Mouse (Mus musculus): Measurements from ENCODE around the gene Igsf11. TPM values are rescaled to one million over a fixed set of nuclear protein-coding genes. Genes with fewer than 3 reads are reported as not detected.
"Not testable (repeated sequence)": the region's sequence is repeated elsewhere in the genome, so short reads cannot be mapped to it uniquely, and the experiment has no call there.

The Igsf11 gene
- total RNA-seq, 2 experiments from 2014 or later: not detected

DNA sequence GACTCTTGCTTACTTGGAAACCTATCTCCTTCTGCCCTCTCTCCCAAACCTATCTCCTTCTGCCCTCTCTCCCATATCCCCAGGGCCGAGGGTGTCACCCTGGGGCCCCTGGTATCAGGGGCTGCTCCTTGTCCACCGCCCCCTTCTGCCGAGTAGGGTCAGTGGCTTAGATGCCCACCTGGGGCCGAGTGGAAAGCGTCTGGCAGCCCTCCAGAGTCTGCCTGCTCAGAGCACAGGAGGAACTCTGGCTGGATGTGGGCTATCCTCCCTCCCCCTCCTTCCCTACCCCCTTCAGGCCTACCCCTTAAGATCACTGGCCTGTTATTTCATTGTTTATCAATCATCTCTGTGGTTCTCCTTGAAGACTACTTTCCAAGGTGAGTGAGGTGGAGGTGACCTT is 88.1 kb downstream of the Igsf11 start:
- ATAC-seq (replicated peaks; ENCODE audit: low FRiP score, poor library complexity, severe bottlenecking): no peak

DNA sequence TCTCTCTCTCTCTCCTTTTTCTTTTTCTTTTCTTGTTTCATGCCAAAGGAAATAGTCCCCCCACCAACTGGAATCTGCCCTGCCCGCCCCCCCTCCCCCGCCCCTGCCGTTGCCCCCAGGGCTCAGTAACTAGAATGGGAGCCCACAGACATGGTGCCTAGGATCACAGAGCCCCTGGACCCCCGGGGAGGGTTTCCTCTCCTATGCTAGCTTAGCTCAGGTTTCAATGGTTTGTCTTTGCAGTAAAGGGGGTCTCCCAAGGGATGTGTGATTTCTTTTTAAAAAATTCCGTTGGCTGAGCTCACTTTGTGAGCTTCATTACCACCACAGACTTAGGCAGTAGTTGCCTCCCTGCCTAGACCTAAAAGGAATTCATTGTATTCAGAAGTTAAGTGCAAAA is 89.6 kb downstream of the Igsf11 start:
- ATAC-seq (replicated peaks; ENCODE audit: low FRiP score, poor library complexity, severe bottlenecking): no peak

DNA sequence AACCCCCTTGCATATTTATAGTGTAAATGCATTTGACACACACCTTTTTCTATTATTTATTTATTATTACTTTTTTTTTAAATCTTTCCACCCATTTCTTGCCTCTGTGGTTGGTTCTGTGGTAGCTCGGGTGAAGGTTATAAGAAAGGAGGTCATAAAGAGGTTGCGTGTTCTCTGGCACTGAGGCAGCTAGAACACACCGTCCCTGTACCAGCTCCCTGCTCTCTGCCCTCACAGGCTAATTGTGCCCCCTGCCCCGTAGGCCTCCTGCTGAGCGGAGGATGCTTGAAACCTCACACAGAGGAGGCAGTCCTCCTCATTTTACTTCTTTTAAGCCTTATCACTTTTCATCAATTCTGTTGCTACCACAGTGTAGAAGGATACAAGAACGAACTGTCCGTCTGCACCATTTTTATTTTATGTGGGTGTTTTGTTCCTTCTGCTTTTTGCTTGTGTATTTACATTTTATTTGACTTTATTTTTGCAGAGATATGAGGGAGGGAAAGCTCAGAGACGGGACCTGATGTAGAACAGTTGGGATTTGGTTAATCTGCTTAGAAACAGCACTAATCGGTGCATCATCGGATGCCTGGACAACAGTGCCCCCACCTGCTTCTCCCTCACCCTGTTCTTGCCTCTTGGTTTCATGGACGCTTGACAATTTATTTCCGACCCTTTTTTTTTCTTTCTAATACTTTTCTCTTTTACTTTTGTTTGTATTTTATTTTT is 90.2 kb downstream of the Igsf11 start:
- no peak for ATAC-seq (replicated peaks; ENCODE audit: low FRiP score, poor library complexity, severe bottlenecking)

DNA sequence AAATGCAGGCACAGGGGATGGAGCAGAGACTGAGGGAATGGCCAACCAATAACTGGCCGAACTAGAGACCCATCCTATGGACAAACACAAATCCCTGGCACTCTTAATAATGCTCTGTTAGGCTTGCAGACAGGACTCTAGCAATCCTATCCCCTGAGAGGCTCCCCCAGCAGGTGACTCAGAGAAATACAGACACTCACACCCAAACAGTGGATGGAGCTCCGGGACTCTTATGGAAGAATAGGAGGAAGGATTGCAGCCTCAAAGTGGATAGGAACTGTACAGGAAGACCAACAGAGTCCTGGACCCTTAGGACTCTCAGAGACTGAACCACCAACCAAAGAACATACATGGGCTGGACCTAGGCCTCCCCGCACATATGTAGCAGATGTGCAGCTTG is 91.4 kb downstream of the Igsf11 start:
- ATAC-seq (replicated peaks; ENCODE audit: low FRiP score, poor library complexity, severe bottlenecking): not testable (repeated sequence)

DNA sequence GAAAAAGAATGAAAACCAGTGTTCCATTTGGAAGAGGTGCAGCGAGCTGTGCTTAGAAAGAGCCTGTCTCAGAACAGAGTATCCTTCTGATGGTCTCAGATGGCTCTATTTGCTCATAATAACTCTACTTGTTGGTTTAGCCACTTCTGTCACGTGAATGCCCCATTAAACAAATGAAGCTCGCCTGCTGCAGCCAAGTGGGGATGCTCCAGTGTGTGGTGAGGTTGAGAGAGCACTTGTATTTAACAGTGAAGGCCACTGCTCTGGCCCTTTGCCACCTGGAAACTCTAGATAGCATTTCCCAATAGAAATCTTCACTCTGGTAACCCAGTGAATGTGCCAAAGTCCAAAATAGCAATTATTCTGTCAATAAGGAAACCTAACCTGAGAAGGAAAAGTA is 92.9 kb downstream of the Igsf11 start:
- no peak for ATAC-seq (replicated peaks; ENCODE audit: low FRiP score, poor library complexity, severe bottlenecking)

DNA sequence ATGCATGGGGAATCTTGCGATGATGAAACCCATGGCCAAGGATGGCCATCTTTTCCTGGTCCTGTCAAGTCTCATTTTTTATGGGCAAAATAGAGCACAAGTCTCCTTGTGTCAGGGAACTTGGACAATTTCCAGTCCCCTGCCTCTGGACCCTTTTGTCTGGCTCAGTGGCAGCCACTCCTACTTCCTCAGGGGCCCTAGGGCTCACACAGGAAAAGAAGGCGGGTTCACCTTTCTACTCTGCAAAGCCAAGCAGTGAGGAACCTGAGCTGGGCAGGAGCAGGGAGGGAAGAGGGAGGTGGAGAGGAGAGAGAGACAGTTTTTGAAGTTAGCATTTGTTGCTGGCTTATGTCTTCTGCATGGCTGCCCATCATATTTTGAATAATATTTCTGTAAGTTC is 93.9 kb downstream of the Igsf11 start:
- ATAC-seq (replicated peaks; ENCODE audit: low FRiP score, poor library complexity, severe bottlenecking): no peak

DNA sequence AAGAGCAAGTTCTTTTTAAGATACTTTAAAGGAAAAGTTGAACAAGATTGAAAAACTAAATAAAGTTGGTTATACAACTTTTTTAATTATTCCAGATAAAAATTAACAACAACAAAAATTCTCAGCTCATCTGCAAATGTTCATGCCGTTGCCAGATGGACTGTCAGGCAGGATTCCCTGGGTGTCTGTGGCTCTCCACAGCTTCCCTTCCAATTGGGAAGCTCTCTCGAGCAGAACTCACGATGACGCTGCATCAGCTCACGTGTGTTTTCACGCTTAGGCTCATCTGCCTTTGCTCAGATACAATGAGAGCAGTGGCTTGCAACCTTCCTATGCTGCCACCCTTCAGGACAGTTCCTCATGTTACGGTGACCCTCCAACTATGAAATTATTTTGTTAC is 101.2 kb downstream of the Igsf11 start:
- ATAC-seq (replicated peaks; ENCODE audit: low FRiP score, poor library complexity, severe bottlenecking): no peak

DNA sequence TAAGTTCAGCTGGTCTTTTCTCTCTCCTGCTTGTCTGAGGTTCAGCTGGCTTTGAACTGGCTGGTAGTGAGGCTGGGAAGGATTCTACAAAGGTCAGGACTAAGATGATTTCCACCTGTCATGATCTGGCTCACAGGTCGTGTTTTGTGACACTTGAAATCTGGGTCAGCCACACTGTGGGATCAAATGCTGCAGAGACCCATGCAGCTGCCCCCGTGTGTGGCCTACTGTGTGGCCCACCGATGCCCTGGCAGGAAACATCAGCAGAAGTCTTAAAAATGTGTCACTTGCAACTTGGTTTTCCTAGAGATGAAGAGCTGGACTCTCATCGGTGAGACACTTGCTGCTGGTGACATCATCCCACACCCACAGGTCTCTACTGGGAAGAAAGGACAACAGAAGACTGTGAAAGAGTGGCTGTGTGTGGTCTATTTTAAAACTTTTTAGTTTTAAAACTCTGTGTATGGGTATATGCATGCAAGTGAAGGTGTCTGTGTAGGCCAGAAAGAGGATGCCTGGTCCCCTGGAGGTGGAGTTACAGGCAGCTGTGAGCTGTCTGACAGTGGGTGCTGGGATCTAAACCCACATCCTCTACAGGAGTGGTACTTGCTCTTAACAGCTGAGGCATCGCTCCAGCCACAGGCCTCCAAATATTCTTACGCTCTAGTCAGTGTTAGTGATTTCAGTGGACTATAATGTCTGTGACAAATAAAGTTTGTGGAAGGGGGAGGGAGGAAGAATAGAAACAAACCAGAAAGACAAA is 106.2 kb downstream of the Igsf11 start:
- no peak for ATAC-seq (replicated peaks; ENCODE audit: low FRiP score, poor library complexity, severe bottlenecking)

DNA sequence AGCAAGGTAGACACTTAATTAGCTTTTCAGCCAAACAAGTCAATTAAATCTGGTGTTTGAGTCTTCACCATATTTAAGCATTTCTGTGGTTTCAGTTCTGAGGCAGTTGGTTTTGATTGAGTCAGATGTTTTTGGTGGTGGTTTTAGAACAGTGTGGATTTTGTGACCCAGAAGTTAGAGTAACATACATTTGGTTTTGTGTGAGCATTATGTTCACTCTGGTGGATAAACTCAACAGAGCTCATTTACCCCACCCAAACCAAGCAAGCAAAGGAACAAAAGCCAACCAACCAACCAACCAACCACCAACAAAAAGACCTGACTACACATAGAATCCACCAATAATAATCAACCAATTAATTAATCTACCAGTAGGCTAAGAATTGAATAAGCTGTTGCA is 106.8 kb downstream of the Igsf11 start:
- ATAC-seq (replicated peaks; ENCODE audit: low FRiP score, poor library complexity, severe bottlenecking): no peak

DNA sequence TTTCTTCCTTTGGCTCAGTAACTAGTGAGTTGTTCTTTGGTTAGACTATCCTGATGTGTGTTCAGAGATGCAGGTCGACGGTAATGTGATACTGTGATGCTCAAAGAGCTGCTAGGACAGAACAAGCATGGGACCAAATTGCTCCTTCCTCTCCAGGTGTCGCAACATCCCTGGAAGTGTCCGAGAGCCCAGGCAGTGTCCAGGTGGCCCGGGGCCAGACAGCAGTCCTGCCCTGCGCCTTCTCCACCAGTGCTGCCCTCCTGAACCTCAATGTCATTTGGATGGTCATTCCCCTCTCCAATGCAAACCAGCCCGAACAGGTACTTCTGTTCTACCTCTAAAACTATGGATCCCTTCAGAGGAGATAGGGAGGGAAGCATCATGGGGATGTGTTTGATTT is 114.5 kb downstream of the Igsf11 start:
- no peak for ATAC-seq (replicated peaks; ENCODE audit: low FRiP score, poor library complexity, severe bottlenecking)

DNA sequence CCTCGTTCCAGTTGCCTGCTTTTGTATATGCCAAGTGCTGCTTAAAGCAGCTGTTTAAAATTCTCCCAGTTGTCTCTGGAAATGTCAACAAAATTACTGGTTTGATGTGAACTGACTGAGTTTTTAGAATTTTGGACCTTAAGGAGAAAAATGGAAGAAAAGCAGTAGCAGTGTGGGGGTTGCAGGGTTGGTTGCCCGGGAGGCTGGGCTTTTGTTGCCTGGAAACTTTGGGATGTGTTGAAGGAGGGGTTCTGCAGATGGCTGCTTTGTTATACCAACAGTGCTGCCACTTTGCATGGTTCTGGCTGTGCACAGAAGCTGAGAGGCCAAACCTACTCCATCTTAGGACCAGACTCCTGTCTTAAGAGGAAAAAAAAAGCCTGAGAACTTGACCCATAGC is 127.0 kb downstream of the Igsf11 start:
- no peak for ATAC-seq (replicated peaks; ENCODE audit: low FRiP score, poor library complexity, severe bottlenecking)

DNA sequence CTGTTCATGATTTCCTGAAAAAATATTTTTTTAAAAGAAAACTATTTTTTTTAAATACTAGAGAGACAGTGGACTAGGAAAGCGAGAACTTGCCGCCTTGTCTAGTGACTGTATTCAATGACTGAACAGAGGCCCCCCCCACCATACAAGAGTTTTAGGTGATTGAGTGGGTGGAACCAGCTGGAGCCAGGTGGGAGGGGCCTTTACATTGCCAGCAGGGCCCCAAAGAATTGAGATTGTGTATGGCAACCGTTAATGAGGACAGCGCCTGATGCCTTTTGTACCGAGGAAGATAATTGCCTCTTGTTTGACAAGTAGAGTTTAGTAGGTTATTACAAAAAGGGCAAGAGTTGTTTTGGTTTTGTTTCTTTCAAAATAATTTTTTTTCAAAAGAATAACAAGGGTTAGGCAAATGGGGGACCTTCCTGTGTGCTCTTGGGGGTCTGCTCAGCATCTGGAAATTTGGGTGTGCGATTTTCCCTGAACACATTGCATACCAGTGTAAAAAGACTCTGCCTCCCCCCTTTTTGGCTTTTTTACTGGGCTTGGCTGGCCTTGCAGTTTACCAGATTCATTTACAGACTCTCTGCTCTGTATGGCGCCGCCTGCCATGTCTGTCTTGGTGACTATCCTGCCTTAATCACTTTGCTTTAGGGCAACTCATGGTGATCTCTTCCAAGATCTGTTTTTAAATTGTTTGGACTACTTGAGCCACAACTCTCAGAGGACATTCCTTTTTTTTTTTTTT is 133.7 kb downstream of the Igsf11 start:
- ATAC-seq (replicated peaks; ENCODE audit: low FRiP score, poor library complexity, severe bottlenecking): no peak

DNA sequence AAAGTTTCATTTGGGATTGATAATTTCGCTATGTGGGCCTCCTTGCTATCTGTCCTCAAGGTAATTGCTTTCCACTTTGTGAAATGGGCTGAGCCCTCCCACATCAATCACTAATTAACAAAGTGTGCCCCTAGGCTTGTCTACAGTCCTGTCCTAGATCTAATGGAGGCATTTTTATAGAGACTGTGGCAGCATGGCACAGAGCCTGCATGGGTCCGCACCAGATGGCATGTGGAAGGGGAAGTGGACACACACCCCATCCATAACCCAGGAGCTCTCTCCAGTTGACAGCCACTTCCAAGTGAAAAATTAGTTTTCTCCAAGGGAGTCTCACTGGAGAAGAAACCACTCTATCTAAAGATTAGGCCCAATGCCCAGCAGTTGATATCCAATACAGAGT is 138.9 kb downstream of the Igsf11 start:
- no peak for ATAC-seq (replicated peaks; ENCODE audit: low FRiP score, poor library complexity, severe bottlenecking)

DNA sequence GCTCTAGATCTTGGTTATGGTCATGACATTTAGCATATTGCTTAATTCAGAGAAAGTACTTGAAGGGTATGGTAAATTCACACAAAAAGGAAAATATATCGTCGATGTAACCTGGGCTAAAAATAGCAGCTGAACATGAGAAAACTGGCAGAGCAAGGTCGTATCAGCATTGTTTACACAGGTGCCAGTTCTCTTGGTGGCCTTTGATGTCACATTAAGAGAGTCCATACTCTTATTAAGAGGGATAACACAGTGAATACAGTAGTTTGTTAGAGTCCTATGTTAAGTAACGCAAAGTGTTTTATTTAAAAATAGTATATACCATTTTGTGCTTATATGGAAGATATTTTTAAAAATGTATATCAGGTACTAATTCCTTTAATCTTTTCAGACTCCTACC is 144.8 kb downstream of the Igsf11 start:
- no peak for ATAC-seq (replicated peaks; ENCODE audit: low FRiP score, poor library complexity, severe bottlenecking)

DNA sequence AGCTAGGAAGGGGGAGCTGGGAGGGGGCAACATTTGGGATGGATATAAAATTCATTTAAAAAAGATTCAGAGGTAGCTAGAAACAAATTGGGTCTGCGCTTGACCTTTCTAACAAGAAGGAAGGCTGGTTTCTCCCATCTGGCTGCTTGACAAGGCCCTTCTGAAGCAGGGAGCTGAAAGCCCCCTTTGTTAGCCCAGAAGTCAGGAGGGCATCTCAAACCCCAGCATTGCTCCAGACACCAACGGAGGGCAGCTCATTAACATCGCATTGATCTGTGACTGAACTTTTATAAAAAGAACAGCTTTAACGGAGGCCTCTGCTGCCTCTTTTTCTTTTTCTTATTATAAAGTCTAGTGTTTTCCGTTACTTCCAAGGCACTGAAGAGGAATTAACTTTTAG is 151.9 kb downstream of the Igsf11 start:
- no peak for ATAC-seq (replicated peaks; ENCODE audit: low FRiP score, poor library complexity, severe bottlenecking)

DNA sequence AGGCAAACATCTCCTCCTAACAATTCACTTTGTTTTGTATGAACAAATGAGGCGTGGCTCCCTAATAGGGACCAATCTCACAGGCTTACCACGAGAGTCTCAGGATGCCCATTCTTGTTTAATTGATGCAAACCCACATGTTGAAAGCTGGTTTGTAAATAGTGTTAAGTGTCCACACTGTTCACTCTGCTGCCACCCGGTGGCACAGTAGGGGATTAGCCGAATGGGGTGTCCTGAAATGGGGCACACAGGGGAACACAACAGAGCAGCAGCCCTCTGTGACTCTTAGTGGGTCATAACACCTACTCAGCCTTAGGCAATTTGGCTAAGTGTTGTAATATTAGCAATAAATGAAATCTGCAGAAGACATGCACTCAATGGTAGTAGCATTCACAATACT is 156.4 kb downstream of the Igsf11 start:
- ATAC-seq (replicated peaks; ENCODE audit: low FRiP score, poor library complexity, severe bottlenecking): no peak

DNA sequence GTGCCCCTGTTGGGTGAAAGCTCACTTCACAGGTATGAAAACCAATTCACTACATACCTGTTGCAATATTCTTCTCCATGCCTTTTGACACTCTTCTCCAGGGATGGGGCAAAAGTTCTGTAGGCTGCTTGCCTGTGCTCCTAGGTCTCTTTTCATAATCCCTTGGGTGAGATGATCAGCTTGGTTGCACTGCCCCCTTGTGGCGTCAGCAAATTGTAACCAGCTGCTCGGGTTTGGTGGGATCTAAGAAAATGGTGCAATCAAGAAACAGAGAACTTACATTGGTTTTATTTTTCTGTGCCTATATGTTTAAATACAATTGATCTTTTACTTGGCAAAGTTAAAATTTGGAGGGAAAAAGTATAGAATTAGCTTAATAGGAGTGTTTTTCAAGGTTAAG is 160.5 kb downstream of the Igsf11 start:
- no peak for ATAC-seq (replicated peaks; ENCODE audit: low FRiP score, poor library complexity, severe bottlenecking)

DNA sequence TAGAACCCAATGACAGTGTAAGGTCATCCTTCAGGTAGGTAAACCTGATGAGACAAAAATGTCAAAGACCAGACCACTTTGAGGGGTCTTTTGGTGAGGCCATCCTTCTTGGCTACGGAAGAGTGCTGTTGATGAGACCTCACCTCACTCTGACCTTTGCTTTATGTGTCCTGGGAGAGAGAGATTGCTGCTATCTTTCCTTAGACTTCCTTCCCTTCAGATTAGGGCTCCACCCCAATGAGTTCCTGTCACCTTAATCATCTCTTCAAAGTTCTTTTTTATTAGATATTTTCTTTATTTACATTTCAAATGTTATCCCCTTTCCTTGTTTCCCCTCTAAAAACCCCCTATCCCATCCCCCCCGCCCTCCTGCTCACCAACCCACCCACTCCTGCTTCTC is 161.3 kb downstream of the Igsf11 start:
- ATAC-seq (replicated peaks; ENCODE audit: low FRiP score, poor library complexity, severe bottlenecking): no peak

DNA sequence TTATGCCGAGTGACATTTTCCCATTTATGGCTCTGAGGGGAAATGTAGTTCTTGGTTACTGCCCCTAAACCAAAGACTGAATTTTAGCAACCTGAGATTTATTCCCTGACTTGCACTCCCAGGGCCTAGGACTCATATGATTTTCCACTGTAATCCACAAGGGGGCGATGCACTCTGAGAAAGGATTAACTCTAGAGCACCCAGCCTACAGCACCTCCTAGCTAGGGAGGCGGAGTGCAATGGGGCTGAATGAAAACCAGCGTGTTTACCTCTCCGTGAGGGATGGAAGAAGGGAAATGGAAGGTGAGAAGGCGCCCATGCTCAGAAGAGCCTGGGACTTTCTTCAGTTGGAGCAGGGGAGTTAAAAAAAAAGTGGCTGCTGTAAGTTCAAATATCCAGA is 163.6 kb downstream of the Igsf11 start:
- no peak for ATAC-seq (replicated peaks; ENCODE audit: low FRiP score, poor library complexity, severe bottlenecking)

DNA sequence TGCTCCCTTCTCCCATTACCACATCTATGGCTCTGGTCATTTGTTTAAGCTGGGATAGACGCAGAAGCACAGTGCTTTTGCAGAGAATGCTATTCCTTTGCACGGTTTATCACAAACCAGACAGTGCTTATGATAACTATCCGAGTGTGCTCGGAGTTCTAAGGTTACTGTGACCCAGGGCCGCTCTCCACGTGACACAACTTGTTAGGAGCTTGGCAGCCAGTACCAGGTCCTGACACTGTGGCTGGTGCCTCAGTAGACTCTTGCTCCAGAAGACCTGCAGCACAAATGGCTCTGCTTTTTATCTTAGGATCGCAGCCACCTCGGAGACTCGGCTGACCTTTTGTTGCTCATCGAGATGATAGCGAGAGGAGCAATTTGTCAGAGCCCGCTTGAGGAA is 164.5 kb downstream of the Igsf11 start:
- no peak for ATAC-seq (replicated peaks; ENCODE audit: low FRiP score, poor library complexity, severe bottlenecking)

DNA sequence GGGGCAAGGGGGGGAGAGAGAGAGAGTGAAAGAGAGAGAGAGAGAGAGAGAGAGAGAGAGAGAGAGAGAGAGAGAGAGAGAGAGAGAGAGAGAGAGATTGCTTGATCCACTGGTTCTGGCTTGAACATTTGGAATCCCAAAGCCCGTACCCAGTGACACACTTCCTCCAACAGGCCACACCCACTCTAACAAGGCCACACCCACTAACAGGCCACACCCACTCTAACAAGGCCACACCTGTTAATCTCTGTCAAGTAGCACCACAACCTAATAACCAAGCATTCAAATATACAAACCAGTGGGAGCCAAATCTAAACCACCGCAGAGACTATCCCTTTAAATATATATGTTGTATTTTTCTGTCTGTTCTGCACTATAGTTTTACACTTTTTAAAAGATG is 166.4 kb downstream of the Igsf11 start:
- no peak for ATAC-seq (replicated peaks; ENCODE audit: low FRiP score, poor library complexity, severe bottlenecking)

Measured in erythroblast, adult 5-6 weeks (primary cell).